Mouse (Mus musculus): ENCODE results near the gene Mettl25.

The Mettl25 gene

DNA sequence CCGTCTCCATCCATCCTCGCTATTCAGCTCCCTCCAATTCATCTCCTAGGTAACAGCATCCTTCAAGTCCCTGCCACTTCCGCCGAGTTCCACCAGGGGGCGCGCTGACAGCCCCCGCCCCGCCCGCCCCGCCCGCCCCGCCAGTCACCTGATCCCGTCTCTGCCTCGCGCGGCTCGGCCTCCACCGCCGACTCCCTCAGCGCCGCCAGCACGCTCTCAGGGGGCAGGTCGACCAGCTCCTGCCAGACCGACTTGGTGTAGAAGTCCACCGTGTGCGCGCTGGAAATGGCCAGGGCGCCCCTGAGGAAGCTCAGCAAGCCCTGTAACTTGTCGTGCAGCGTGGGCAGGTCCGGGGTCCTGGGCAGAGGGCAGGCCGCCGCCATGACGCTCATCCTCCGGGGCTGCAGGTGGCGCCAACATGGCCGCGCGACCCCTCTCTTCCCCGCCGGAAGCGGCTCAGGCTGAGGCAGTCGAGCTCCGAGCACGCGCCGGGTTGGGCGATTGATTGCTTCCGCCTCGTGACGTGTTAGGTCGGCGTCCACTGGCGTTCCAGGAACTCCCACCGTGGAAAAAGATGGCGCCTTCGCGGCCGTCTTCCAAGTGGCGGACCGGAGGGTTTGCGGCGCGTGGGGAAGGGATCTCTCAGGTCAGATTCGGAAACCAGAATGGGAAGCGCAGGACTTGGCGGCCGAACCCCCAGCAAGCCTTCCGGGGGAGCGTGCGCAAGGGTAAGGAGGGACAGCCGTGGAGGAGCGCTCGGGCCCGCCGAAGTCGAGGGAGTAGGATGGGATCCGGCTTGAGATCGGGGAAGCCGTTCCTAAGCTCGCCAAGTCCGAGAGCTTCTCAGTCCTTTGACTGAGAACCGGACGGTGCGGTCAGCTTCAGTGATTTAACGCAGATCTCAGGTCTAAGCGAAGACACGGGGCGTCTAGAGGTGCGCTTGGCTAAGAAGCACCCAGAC is at the start of gene Mettl25, which contains the start of gene Ccdc59:
Gene Mettl25 (minus strand): TSS at position 453 of the 961 bp plus-strand sequence.
Gene Ccdc59 (plus strand): TSS at position 140 of the 961 bp plus-strand sequence.
- DNase-seq (ENCODE audit: extremely low spot score, low spot score), result peak; percentile 99

DNA sequence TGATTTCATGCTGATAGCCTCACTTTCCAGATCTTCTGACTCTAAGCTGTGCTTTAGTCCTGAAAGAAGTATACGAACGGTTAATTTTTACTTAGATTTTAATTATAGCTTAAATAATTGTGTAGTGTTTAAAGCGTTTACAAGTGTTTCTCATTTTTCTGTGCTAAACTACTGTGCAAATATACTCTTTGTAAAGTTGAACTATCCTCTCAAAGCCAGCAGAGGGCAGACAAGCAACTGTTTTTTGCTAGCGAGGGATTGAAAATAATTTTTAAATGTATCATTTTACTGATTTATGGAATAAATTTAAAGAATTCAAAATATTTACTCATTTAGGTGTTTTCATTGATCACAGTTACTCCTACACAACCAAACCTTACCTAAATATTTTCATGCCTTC is 26.1 kb upstream of the Mettl25 start:
- no peak for DNase-seq (ENCODE audit: extremely low spot score, low spot score)

DNA sequence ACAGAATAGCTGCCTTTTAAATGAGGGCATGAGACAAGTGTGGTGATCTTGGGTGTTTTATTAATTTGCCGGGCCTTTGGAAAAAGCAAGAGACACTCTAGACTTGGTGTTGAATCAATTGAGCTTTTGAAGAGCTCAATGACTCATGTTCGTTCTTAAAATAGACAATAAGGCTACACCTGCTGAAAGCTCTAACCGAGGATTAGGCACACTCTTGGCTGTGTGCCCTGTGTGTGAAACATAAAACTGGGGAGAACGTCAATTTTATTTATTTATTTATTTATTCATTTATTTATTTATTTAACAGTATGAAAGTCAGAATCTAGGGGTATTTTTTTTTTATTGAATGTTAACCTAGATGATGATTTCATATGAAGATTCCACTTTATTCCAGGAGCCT is 10.0 kb upstream of the Mettl25 start:
- no peak for DNase-seq (ENCODE audit: extremely low spot score, low spot score)

DNA sequence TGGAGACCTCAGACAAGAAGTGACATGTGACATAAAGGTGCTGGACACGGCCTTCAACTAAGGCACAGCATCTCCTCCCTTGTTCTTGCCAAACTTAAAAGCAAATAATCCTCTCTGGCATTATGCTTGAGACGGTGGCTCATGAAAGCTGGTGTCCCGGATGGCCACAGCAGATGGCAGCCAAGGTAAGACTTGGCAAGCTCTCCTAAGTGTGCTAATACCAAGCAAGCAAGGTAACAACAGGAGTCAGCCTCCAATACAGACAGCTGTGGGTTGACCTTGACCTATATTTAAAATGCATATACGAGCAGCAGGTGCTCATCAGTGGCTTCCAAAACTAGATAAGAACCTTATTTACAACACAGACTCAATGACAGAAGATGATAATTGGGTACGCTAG is 9.1 kb upstream of the Mettl25 start:
- DNase-seq (ENCODE audit: extremely low spot score, low spot score), result no peak

DNA sequence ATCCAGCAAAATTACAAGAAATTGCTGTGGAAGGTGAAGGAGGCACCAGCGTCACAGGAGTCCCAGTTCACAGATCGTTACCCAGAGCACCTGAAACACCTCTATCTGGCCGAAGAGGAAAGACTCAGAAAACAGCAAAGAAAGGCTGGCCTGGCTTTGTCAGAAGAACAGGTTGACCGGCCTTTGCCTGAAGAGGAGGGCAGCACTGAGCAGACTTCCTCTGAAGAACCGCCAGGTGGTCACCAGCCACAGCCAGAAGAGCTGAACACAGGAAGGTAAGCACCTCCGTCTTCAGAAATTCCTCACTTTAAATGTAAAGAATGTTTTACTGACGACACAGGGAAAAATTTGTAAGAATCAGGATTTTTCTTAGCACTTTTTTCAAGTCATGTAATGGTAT is 1.4 kb upstream of the Mettl25 start:
- no peak for DNase-seq (ENCODE audit: extremely low spot score, low spot score)

DNA sequence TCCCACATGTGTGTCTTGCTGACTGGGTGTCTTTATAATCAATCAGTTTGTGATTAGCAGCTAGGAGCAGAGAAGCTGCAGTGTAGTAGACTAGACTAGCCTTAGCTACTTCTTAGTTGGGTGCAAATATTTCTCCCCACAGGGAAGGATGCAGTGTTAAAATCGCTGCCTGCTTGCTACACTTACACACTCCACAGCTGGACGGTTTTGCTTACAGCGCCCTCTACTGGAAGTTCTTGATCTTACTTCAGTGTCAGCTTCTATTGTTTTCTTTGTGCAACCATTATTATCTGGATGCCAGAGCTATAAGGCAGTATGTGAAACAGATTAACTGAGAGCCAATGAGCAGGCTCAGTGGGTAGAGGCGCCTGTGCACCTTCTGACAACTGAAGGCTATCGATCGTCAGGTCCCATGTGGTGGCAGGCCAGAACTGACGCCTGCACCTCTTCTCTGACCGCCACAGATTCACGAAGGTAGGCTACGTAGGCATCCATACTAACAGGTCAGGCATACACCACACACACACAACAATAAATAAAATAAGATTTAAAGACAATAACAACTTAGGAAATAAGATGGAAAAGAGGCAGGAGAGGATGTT is 6.5 kb downstream of the Mettl25 start:
- DNase-seq (ENCODE audit: extremely low spot score, low spot score), result peak; percentile 29

DNA sequence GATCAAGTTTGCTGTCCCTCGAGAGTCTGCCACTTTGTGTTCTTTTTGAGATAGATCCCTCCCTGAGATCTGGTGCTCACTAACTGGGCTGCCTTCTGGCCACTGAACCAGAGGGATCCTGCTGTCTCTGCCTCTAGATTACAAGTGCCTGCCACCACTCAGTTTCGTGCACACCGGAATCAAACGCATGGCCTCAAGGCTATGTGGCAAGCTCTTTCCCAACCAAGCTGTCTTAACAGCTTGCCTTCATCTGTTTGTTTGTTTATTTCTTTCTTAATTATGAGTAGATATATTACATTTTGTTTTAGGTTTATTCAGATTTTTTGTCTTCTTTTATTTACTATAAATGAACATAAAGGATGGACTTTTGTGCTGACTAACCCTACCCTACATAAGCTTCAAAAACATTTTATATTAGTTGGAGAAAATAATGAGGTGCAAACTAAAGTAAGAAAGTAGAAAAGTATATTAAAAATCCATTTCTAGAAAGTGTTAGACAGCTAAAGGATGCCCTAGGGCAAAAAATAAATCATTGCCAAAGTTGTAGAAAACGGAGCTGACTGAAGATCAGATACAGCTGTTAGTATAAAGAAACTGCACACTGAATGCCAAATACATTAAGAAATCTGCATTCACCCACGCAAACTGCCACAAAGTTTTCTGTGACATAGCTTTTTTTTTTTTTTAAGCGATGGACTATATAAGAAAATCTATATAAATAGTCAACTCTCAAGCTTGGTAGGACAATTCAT is 34.7 kb downstream of the Mettl25 start:
- no peak for DNase-seq (ENCODE audit: extremely low spot score, low spot score)

DNA sequence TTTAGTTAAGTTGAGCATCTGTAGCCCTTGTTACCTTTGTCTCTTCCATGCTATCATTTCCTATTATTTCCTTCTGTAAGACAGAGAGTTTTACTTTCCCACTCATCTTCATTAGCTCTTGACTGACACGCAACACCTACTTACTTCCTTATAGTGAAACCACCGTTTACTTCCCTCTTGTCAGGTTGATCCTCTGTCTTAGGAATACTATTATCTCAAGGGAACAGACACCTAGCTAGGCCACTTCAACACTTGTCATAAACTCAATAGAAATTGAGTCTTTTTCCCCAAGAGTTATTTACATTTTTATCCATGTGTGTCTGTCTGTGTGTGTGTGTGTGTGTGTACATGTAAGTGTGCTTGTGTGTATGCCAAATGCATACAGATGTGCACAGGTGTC is 37.7 kb downstream of the Mettl25 start:
- DNase-seq (ENCODE audit: extremely low spot score, low spot score), result no peak

DNA sequence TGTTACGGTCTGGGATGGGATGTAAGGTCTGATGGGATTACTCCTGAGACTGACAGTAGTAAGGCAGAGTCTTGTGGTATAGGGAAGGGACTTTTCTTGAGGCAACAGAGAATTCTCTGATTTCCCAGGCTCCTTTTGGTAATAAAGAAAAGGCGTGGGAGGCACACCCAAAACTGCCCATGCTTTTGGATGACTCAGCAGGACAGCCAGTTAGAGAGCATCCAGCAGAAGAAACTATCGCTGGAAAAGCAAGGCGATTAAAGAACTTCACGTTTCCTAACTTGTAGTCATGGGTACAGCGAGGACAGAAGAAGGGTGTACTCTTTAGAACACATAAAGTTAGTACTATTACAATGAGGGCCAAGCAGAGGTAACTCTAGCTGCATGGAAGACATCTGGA is 39.0 kb downstream of the Mettl25 start:
- no peak for DNase-seq (ENCODE audit: extremely low spot score, low spot score)

DNA sequence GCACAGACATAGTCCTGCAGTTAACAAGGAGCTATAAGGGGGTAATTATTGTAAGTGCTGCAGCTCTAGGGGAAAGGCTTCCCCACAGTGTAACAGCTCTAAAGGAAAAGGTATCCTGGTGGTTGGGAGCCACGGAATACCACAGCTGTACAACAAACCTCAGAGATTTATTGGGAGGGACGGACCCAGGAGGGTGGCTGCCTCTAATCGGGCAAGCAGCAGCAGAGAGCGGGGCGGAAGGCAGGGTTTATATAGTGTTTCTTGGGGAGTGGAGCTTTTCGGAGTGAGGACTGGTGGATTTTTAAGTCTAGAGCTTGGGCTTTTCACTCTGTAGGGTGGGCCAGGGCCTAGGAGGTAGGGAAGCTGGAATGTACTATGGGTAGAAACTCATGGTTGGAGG is 40.0 kb downstream of the Mettl25 start:
- DNase-seq (ENCODE audit: extremely low spot score, low spot score), result no peak

DNA sequence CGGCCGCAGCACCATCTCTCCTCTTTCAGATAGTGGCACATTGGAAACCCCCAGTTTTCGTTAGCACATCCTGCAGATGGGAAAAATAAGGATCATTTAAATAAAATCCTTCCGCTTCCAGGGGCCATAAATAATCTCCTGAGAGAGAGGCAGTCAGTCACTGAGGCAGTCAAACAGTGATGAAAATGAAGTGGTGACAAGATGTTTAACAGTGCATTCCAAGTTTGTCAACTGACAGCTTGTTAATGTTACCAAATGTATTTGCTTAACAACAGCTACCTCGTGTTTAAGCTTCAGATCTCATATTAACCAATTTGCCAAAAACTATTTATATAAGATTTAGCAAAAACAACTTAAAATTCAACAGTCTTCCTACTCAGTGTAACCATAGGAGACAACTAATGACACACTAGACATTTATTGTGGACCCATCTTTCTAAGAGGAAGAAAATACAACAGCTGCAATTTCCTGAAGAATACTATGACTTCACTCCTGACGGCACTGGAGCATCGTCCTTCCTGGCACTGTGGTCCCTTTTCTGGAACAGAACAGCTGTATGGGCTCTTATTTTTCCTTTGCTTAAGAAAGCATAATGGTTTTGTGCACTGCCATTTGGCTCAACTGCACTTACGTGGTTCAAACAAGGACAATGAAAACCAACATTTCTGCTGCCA is 43.8 kb downstream of the Mettl25 start:
- no peak for DNase-seq (ENCODE audit: extremely low spot score, low spot score)

DNA sequence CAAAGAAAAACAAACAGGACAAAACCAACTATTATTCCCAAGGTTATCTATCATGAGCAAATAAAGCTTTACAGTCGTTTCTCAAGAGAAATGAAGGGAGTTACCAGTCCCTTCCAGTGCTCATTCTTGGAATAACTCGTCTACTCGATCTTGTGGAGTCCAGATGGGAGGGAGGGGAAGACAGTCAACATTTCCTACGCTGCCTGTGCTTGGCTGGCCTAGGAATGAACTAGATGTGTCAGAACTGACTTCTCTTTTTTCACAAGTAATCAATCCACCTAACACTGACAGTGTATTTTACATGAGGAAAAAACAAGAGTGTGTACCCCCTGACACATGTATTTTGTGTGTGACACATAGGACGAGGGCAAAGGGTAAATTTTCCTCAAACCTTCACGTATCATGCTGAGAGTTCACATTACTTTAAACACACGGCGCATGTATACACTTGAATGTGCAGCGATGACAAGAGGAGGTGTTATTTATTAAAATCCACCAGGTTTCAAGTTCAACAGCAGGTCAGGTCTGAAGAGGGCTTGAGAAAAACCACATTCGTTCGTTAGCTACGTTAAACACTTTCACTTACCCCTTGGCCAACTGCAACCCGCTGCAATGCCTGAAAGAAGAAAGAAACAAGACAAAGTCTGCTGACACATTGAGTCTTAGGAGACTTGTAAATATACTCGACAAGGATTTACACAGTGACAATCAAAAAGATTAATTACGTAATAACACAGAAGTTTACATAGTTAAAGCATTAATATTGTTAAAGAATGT is 47.2 kb downstream of the Mettl25 start:
- no peak for DNase-seq (ENCODE audit: extremely low spot score, low spot score)

DNA sequence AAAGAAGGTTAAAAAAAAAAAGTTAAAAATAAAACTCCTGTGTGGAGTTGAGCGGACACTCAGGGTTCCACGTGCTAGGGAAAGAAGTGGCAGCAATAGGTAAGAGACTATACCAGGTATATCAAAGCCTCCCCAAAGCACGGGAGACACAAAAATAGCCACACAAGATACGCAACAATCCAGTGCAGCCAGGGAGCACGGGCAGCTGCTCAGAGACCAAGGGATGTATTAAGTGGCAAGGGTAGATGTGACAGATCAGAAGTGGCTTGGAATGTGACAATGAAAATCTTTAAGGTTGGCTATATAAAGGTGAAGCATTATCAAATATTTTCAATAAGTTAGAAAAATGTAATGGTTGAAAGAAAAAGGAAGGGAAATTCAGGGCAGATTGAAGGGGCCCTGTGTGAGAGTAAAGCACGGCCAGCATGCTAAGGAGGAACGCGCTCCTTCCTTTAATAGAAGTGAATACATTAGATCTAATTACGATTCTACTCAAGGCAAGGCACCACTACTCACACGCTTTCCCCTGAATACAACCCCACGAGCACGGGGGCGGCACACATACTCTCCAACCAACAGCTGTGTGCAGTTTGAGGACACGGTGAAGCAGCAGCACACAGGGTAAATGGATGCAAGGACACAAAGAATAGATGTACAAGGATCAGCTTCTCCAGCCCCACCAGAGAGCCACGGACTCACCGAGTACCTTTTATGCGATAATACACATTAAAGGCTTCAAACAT is 52.3 kb downstream of the Mettl25 start:
- no peak for DNase-seq (ENCODE audit: extremely low spot score, low spot score)

DNA sequence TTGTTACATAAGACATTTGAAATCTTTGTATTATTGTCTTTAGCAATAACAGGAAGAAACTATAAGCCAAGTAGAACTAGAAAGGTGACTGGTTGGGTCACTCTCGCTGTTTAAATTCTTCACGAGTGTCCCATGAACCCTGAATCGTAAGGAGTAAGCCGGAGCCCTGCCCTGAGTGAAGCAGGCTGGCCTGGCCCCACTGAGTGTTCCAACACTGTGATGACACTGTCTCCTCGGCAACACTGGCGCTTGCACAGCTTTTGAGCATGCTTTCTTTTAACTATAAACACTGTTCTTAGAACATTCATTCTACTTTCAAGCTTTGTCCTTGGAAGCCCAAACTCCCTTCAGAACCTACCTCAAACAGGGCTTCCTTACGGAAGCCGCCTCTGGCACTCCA is 57.4 kb downstream of the Mettl25 start:
- DNase-seq (ENCODE audit: extremely low spot score, low spot score), result no peak

DNA sequence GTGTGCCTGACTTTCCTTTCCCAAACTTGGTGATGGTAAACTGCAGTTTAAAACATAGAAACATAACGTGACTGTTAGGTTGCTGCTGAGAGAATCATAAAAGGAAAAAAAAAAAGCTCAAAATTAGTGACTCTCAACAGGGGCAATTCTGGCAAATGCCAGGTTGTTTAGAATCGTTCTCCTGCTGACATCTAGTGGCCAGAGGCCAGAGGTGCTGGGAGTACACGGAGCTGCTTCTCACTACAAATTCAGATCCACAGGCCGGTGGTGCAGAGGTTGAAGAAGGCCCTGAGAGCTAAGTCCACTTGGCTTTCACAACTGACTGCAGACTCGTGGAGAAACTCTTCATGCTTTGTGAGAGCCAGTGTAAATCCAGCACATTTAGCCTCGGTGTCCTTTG is 66.8 kb downstream of the Mettl25 start:
- peak; percentile 55 for DNase-seq (ENCODE audit: extremely low spot score, low spot score)

DNA sequence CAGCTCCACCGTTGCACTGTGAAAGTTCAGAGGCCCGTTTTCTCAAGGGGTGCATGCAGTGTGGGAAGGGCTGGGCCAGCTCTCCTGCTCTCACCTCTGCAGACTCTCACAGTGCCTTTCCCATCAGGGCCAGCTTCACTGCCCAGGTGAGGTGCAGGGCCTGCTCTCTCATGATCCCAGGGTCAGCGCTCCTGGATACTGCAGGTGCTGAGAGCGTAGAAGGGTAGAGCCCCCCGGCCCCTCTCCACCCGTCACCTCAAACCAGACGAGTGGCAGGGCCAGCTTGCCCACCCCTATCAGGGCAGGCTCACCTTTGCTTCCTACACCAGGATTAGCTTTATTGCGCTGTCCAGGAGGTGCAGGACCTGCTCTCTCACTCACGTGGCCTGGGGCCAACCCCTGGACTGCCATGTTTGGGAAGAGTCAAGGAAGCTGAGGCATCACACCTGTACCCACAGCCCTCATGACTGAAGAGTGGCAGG is 68.3 kb downstream of the Mettl25 start:
- DNase-seq (ENCODE audit: extremely low spot score, low spot score), result no peak

DNA sequence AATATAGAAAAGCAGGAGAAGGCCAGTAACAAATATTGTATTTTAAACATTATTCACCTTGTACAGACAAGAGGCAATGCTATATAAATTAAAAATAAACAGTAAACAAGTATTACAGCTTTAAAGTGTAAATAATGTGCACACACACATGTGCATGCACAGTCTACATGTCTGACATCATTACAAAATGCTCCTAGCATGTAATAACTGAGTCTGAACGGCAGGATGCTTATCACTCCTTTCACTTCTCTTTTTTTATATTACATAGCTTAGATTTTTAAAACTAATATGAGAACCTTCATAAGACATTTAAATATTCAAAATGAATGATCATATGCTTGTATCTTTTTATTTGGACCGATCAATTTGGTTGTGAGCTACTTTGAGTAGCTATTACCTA is 77.2 kb downstream of the Mettl25 start:
- no peak for DNase-seq (ENCODE audit: extremely low spot score, low spot score)

DNA sequence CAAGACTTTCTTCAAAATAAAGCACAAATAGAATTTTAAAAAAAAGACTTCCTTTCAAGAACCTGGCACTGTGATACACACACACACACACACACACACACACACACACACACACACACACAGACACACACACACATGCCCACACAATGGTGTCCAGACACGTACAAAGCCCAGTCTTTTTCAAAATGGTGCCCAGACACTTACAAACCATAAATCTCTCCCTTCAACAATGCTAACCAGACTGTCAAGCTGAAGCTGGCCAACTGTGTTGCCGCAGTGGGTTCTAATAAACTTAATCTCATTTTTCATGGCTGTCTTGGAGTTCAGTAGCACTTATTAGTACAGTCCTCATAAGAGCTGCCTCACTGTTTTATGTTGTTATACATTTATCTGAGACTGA is 80.7 kb downstream of the Mettl25 start:
- DNase-seq (ENCODE audit: extremely low spot score, low spot score), result no peak

DNA sequence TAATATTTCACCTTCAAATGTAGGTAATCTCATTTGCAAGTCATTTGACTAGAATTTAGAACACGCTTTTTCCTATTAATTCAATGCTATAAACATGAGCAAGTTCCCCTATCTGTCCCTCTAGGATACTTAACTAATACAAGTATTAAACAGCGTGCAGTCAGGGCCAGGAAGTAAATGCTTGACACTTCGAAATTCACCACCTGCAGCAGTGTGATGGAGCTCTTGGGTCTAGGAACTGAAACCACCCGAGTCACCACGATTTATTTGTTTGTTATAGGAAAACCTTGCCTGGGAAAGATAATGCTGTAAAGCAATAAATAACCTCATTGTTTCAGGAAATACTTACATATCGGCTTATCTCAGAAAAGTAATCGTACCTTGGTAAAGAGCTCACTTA is 81.1 kb downstream of the Mettl25 start:
- no peak for DNase-seq (ENCODE audit: extremely low spot score, low spot score)

All from neural tube, embryonic 10.5 days (tissue).